Mouse (Mus musculus): ENCODE results near the gene Papss1.

Gene Papss1

GRCm38 (mm10) chr3:131636126-131636525 lies 71.6 kb downstream of the Papss1 start:
- WGBS, result 73% methylated on average over 5 of the region's 5 CpGs

GRCm38 (mm10) chr3:131637008-131637407 lies 72.4 kb downstream of the Papss1 start:
- WGBS, result 87% methylated on average over 3 of the region's 3 CpGs

GRCm38 (mm10) chr3:131637664-131638063 lies 73.1 kb downstream of the Papss1 start:
- WGBS, result 54% methylated on average over 10 of the region's 10 CpGs

- 62% methylated on average over 7 of the region's 7 CpGs for WGBS
These were observed 73.6 kb downstream of the Papss1 start for GRCm38 (mm10) chr3:131638216-131638615.

- 86% methylated on average over 20 of the region's 20 CpGs for WGBS
These were observed 78.2 kb downstream of the Papss1 start for GRCm38 (mm10) chr3:131642681-131643292.

- 86% methylated on average over 5 of the region's 5 CpGs for WGBS
These were observed 80.6 kb downstream of the Papss1 start for GRCm38 (mm10) chr3:131645203-131645602.

- WGBS, result 71% methylated on average over 3 of the region's 3 CpGs
These were observed 89.8 kb downstream of the Papss1 start for GRCm38 (mm10) chr3:131654366-131654765.

GRCm38 (mm10) chr3:131656032-131656431 lies 91.5 kb downstream of the Papss1 start:
- 52% methylated on average over 6 of the region's 6 CpGs for WGBS

GRCm38 (mm10) chr3:131660629-131661028 lies 96.1 kb downstream of the Papss1 start:
- WGBS, result 92% methylated on average over 4 of the region's 4 CpGs

GRCm38 (mm10) chr3:131662589-131663148 lies 98.1 kb downstream of the Papss1 start:
- WGBS, result 70% methylated on average over 5 of the region's 5 CpGs

GRCm38 (mm10) chr3:131669910-131670309 lies 105.3 kb downstream of the Papss1 start:
- 81% methylated on average over 1 of the region's 1 CpGs for WGBS

- 63% methylated on average over 12 of the region's 12 CpGs for WGBS
These were observed 121.5 kb downstream of the Papss1 start for GRCm38 (mm10) chr3:131686106-131686505.

GRCm38 (mm10) chr3:131689949-131690348 lies 125.4 kb downstream of the Papss1 start:
- WGBS, result 91% methylated on average over 11 of the region's 11 CpGs

- 58% methylated on average over 7 of the region's 7 CpGs for WGBS
These were observed 126.0 kb downstream of the Papss1 start for GRCm38 (mm10) chr3:131690543-131690942.

- WGBS, result 73% methylated on average over 3 of the region's 3 CpGs
These were observed 126.6 kb downstream of the Papss1 start for GRCm38 (mm10) chr3:131691202-131691601.

Data from cerebral cortex, adult 2 months (tissue).